Mouse (Mus musculus) lung, embryonic 16.5 days (tissue): Measurements from ENCODE around the gene Atp6v1a. TPM values are rescaled to one million over a fixed set of nuclear protein-coding genes. Genes with fewer than 3 reads are reported as not detected.

Experiments
- ATAC-seq: fragments of 200-750 bp; cut with Nextera tagmentation; 2 replicates; pipeline ENCODE4 v1.8.0; 2017; ENCODE audit warnings: low read depth, mild to moderate bottlenecking, moderate library complexity
- H3K27ac ChIP-seq: fragments of 300-500 bp; sonication (generic); 2 replicates; pipeline ENCODE4 v1.5.1; 2014; ENCODE audit warnings: mild to moderate bottlenecking, control low read depth, low read length
- H3K27me3 ChIP-seq: fragments of 300-500 bp; sonication (generic); 2 replicates; pipeline ENCODE4 v1.6.1; 2014; ENCODE audit warnings: low read depth, low read length, mixed read lengths; ENCODE audit not compliant: control insufficient read depth, insufficient read depth
- H3K36me3 ChIP-seq: fragments of 300-500 bp; sonication (generic); 2 replicates; pipeline ENCODE4 v1.6.1; 2014; ENCODE audit warnings: low read length; ENCODE audit not compliant: control insufficient read depth, insufficient read depth
- H3K4me1 ChIP-seq: fragments of 300-500 bp; sonication (generic); replicated peaks from 2 replicates; pipeline ENCODE4 v1.6.1; 2014; ENCODE audit warnings: low read length, mixed read lengths; ENCODE audit not compliant: control insufficient read depth, insufficient read depth
- H3K4me2 ChIP-seq: fragments of 300-500 bp; sonication (generic); 2 replicates; pipeline ENCODE4 v1.6.1; 2014; ENCODE audit warnings: low read depth, low read length, control low read depth
- H3K4me3 ChIP-seq: fragments of 300-500 bp; sonication (generic); 2 replicates; pipeline ENCODE4 v1.5.1; 2014; ENCODE audit warnings: mild to moderate bottlenecking, low read length, control low read depth
- H3K9ac ChIP-seq: fragments of 300-500 bp; sonication (generic); 2 replicates; pipeline ENCODE4 v1.6.1; 2014; ENCODE audit warnings: low read length, control low read depth
- H3K9me3 ChIP-seq: fragments of 300-500 bp; sonication (generic); 2 replicates; pipeline ENCODE4 v1.6.1; 2016; ENCODE audit warnings: low read length; ENCODE audit not compliant: control insufficient read depth
- WGBS: fragments of 180-500 bp; shearing (Covaris S2); extraction: QIAGEN DNeasy Blood & Tissue Kit; methylation state at CpG from one replicate; pipeline ENCODE4 v1.1.7; 2014; 5-methylcytosine and 5-hydroxymethylcytosine counted together
- polyA plus RNA-seq: library from polyadenylated mRNA; unstranded; fragments of >200 nt; fragmentation: Nextera tagmentation; extraction: Ambion mirVana; gene quantifications from 2 replicates; pipeline ENCODE4 v1.2.1, GENCODE M21; 2015

The Atp6v1a gene
- polyA plus RNA-seq, 1 experiment from 2014 or later: 69.2 TPM

DNA sequence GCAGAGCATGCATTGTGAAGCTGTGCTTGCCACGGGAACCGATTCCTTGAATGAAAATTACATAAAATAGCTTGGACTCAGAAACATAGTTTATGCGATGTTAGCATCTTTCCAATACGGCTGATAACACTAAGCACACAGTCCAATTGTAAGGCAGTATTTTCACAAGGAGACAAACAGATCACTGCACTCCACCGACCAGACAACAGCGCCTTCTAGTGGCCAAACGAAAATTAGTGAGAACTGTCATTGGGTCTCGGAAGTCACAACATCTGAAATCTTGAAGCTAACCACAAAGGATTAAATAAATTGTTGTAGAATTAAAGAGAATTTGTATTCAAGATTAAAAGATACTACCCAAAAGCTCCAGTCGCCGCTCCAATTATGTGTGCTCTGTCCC lies 80.8 kb downstream of the Atp6v1a start:
- Histone ChIP-seq H3K36me3 (no peaks in the 10 kb centered on the region), H3K4me2 (no peak overlapping the region), H3K27ac (no peak overlapping the region), H3K4me3 (no peak overlapping the region), H3K27me3 (no peaks in the 10 kb centered on the region), H3K9ac (no peak overlapping the region), H3K4me1 (no peaks in the 10 kb centered on the region), H3K9me3 (no peaks in the 10 kb centered on the region)
- no peak for ATAC-seq
- 22% methylated on average over 10 of the region's 10 CpGs for WGBS

- Histone ChIP-seq H3K4me1 (no peaks in the 10 kb centered on the region), H3K4me2 (no peak overlapping the region), H3K9me3 (no peaks in the 10 kb centered on the region), H3K27me3 (no peaks in the 10 kb centered on the region), H3K27ac (no peak overlapping the region), H3K36me3 (no peaks in the 10 kb centered on the region), H3K9ac (no peak overlapping the region), H3K4me3 (no peak overlapping the region)
- WGBS: 66% methylated on average over 8 of the region's 8 CpGs
- no peak for ATAC-seq
Measured at GRCm38 (mm10) chr16:44055766-44056165, 83.7 kb downstream of the Atp6v1a start.

- Histone ChIP-seq H3K4me1 (no peaks in the 10 kb centered on the region), H3K4me3 (no peak overlapping the region), H3K9me3 (no peaks in the 10 kb centered on the region), H3K36me3 (no peaks in the 10 kb centered on the region), H3K27me3 (no peaks in the 10 kb centered on the region), H3K4me2 (no peak overlapping the region), H3K27ac (no peak overlapping the region), H3K9ac (no peak overlapping the region)
- 53% methylated on average over 6 of the region's 6 CpGs for WGBS
- no peak for ATAC-seq
Measured at GRCm38 (mm10) chr16:44053265-44053664, 86.2 kb downstream of the Atp6v1a start.

DNA sequence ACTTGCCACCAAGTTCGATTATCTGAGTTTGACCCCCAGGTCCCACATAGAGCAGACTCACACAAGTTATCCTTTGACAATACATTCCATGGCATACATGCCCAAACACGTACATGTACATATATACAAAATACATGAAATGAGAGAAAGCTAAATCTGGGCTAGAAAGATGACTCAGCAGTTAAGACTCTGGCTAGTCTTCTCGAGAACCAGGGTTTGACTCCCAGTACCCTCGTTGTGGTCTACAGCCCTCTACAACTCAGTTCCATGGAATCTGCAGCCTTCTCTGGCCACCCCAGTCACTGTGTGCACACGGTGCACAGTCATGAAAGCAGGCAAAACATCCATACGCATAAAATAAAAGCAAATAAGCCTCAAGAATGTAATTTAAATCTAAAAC lies 87.1 kb downstream of the Atp6v1a start:
- no peak overlapping the region for H3K27ac ChIP-seq
- WGBS: 81% methylated on average over 6 of the region's 6 CpGs
- H3K4me3 ChIP-seq: no peak overlapping the region
- H3K36me3 ChIP-seq: no peaks in the 10 kb centered on the region
- H3K4me2 ChIP-seq: no peak overlapping the region
- H3K27me3 ChIP-seq: no peaks in the 10 kb centered on the region
- no peak overlapping the region for H3K9ac ChIP-seq
- no peak for ATAC-seq
- H3K9me3 ChIP-seq: no peaks in the 10 kb centered on the region
- H3K4me1 ChIP-seq: no peaks in the 10 kb centered on the region

DNA sequence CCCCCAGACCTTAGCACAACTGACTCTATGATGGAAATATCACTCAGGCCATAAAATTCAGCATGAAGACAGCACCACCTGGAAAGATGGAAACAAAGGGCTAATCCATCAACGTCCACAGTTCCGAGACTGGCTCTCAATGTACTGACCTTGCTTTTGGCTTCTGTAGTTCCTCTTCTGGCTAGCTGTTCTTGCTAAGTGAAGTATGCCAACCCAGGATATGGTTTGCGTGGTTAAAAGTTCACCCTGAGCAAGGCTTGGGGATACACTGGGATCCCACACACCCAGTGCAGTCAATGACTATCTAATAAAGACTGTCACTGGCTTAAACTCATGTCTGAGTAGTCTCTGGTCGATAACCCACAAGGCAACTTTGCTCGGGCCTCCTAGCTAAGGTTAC lies 89.4 kb downstream of the Atp6v1a start:
- no peaks in the 10 kb centered on the region for H3K27me3 ChIP-seq
- no peaks in the 10 kb centered on the region for H3K36me3 ChIP-seq
- H3K4me3 ChIP-seq: no peak overlapping the region
- H3K9ac ChIP-seq: no peak overlapping the region
- no peak for ATAC-seq
- no peaks in the 10 kb centered on the region for H3K4me1 ChIP-seq
- H3K4me2 ChIP-seq: no peak overlapping the region
- no peaks in the 10 kb centered on the region for H3K9me3 ChIP-seq
- no peak overlapping the region for H3K27ac ChIP-seq
- 73% methylated on average over 5 of the region's 5 CpGs for WGBS

GRCm38 (mm10) chr16:44039112-44039511 lies 100.4 kb downstream of the Atp6v1a start:
- Histone ChIP-seq H3K27ac (no peak overlapping the region), H3K4me3 (no peak overlapping the region), H3K4me2 (no peak overlapping the region), H3K27me3 (no peaks in the 10 kb centered on the region), H3K9ac (no peak overlapping the region), H3K4me1 (no peaks in the 10 kb centered on the region), H3K9me3 (no peaks in the 10 kb centered on the region), H3K36me3 (no peaks in the 10 kb centered on the region)
- WGBS: 80% methylated on average over 4 of the region's 4 CpGs
- ATAC-seq: no peak

Other genes starting within 250 kb of the Atp6v1a start
- gene Ccdc191, start 249.9 kb downstream of the Atp6v1a start, polyA plus RNA-seq: 14.8 and 16.6 TPM in 2 replicates
- gene Qtrt2, start 212.9 kb downstream of the Atp6v1a start, polyA plus RNA-seq: 21.1 and 24.8 TPM in 2 replicates
- 1.6 and 1.8 TPM in 2 replicates for gene Zdhhc23, start 159.9 kb downstream of the Atp6v1a start, polyA plus RNA-seq
- 10.0 and 10.6 TPM in 2 replicates for gene Gramd1c, start 76.4 kb downstream of the Atp6v1a start, polyA plus RNA-seq
- gene Naa50, start 125 bp upstream of the Atp6v1a start, polyA plus RNA-seq: 84.2 and 91.3 TPM in 2 replicates
- 2.8 and 3.2 TPM in 2 replicates for gene Usf3, start 33.5 kb upstream of the Atp6v1a start, polyA plus RNA-seq
- gene Sidt1, start 193.5 kb upstream of the Atp6v1a start, polyA plus RNA-seq: 0.25 and 0.41 TPM in 2 replicates
- gene Spice1, start 207.4 kb upstream of the Atp6v1a start, polyA plus RNA-seq: 38.1 and 41.1 TPM in 2 replicates